Mouse (Mus musculus) forebrain, embryonic 16.5 days (tissue): ENCODE measurements around the gene Igf1r. TPM values are rescaled to one million over a fixed set of nuclear protein-coding genes. Genes with fewer than 3 reads are reported as not detected.
A peak's percentile ranks its signal among the peaks of the same experiment; 100 is the strongest.

Source experiments
- ATAC-seq: fragments of 200-750 bp; cut with Nextera tagmentation; 2 replicates; pipeline ENCODE4 v1.8.0; 2017; ENCODE audit warnings: mild to moderate bottlenecking, moderate library complexity
- H3K27ac ChIP-seq: fragments of 300-500 bp; sonication (generic); 2 replicates; pipeline ENCODE4 v1.5.1; 2014; ENCODE audit warnings: low read length, control low read depth
- H3K27me3 ChIP-seq: fragments of 300-500 bp; sonication (generic); replicated peaks from 2 replicates; pipeline ENCODE4 v1.6.1; 2014; ENCODE audit warnings: low read length; ENCODE audit not compliant: control insufficient read depth, insufficient read depth
- H3K36me3 ChIP-seq: fragments of 300-500 bp; sonication (generic); 2 replicates; pipeline ENCODE4 v1.6.1; 2014; ENCODE audit not compliant: control insufficient read depth, insufficient read depth
- H3K4me1 ChIP-seq: fragments of 300-500 bp; sonication (generic); replicated peaks from 2 replicates; pipeline ENCODE4 v1.6.1; 2014; ENCODE audit warnings: low read length; ENCODE audit not compliant: control insufficient read depth, insufficient read depth
- H3K4me2 ChIP-seq: fragments of 300-500 bp; sonication (generic); 2 replicates; pipeline ENCODE4 v1.6.1; 2014; ENCODE audit warnings: mild to moderate bottlenecking, low read length, control low read depth
- H3K4me3 ChIP-seq: fragments of 300-500 bp; sonication (generic); replicated peaks from 2 replicates; pipeline ENCODE4 v1.5.1; 2014; ENCODE audit warnings: mild to moderate bottlenecking, low read length, control low read depth
- H3K9ac ChIP-seq: fragments of 300-500 bp; sonication (generic); replicated peaks from 2 replicates; pipeline ENCODE4 v1.6.1; 2014; ENCODE audit warnings: low read depth, low read length, control low read depth
- H3K9me3 ChIP-seq: fragments of 300-500 bp; sonication (generic); 2 replicates; pipeline ENCODE4 v1.6.1; 2016; ENCODE audit warnings: low read length; ENCODE audit not compliant: control insufficient read depth
- WGBS: fragments of 180-500 bp; shearing (Covaris S2); extraction: QIAGEN DNeasy Blood & Tissue Kit; methylation state at CpG from one replicate; pipeline ENCODE4 v1.1.7; 2014; 5-methylcytosine and 5-hydroxymethylcytosine counted together
- polyA plus RNA-seq: library from polyadenylated mRNA; unstranded; fragments of >200 nt; fragmentation: Nextera tagmentation; extraction: Ambion mirVana; gene quantifications from 2 replicates; pipeline ENCODE4 v1.2.1, GENCODE M21; 2015

The Igf1r gene
- polyA plus RNA-seq, 1 experiment from 2014 or later = 27.1 TPM

DNA sequence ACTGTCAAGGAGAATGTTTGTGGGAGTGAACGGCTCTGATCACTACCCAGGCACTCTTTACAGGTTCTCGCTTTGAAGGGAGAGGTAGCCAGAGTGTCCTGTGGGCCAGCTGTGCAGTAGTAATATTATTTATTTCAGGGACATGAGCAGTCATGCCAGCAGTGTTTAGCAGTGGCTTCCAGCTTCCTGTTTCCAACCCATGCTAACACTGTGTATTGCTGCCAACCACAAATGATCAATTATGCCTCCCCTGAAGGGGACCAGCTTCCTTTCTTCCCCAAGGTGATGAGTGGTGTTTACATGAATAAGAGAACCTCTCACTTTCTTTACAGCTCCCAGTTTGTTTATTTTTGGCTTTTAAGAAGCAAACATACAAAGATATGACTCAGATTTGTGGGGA lies 28.4 kb upstream of the Igf1r start:
- Histone ChIP-seq H3K27ac (no peak overlapping the region), H3K4me3 (no peak overlapping the region), H3K9ac (no peak overlapping the region), H3K9me3 (no peaks in the 10 kb centered on the region), H3K4me1 (no peaks in the 10 kb centered on the region; the same call in 1 of the 2 replicates), H3K27me3 (no peaks in the 10 kb centered on the region), H3K36me3 (no peaks in the 10 kb centered on the region), H3K4me2 (no peak overlapping the region)
- WGBS = 55% methylated on average over 2 of the region's 2 CpGs
- ATAC-seq = no peak

DNA sequence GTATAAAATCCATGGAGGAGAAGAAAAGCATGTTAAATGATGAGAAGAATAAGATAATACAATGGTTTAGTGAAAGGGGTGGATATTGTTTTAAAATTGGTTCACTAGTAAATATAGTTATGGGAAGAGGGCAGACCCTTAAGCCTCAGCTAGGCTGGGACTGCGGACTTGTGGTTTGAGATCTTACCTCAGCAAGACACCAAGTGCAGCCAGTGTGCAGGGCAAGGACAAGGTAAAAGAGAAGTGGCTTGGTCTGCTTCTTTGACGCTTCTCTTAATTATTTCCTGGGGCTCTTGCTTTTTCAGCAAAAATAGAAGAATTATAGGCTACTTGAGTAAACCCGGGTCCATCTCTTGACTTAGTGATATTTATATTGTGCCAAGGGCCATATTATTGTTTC lies 22.5 kb upstream of the Igf1r start:
- ATAC-seq = no peak
- H3K4me1 ChIP-seq = no peaks in the 10 kb centered on the region
- WGBS = 68% methylated on average over 3 of the region's 3 CpGs

DNA sequence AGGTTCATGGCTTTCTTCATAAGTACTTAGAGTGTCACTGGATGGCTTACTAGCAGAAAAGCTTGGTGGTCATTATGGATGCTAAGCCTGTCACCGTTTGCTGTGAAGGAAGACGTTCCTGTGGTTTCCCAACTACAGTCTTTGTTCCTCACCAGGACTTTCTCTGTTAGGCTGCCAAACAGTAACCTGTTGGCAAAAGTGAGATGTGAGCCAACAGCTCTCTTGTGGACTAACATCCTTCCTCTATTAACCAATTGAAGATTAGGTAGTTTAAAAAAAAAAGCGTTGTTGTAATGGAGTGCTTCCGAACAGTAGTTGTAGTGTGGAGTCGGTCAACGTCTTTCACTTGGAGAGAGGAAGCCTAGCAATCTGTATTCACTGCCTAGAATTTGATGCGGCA lies 15.8 kb upstream of the Igf1r start:
- ATAC-seq = no peak
- 66% methylated on average over 7 of the region's 7 CpGs for WGBS
- H3K36me3 ChIP-seq = no peaks in the 10 kb centered on the region
- H3K4me2 ChIP-seq = no peak overlapping the region
- no peak overlapping the region for H3K9ac ChIP-seq
- no peaks in the 10 kb centered on the region for H3K9me3 ChIP-seq
- H3K4me3 ChIP-seq = no peak overlapping the region
- H3K27me3 ChIP-seq = no peaks in the 10 kb centered on the region
- no peaks in the 10 kb centered on the region for H3K4me1 ChIP-seq
- H3K27ac ChIP-seq = no peak overlapping the region

More for the DNA sequence above, 22.5 kb upstream of the Igf1r start:
- Histone ChIP-seq H3K36me3 (no peaks in the 10 kb centered on the region), H3K4me2 (no peak overlapping the region), H3K4me3 (no peak overlapping the region), H3K27ac (no peak overlapping the region), H3K27me3 (no peaks in the 10 kb centered on the region), H3K9me3 (no peaks in the 10 kb centered on the region), H3K9ac (no peak overlapping the region)

DNA sequence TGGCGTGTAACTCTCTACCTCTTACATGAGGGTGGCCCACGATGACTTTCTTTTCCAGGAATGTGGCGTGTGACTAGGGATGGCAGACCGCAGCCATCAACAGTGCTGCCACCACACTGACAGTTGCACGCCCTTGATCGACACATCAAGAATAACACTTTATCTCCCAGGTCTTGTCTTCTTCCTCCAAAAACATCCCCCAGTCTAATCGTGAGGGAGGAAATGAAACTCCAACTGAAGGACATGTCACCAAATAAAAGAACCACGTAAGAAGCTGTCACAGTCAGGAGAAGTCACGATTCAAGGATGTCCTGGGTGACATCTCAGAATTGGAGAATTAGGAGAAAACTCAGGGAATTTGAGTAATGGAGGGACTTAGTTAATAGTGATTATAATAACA lies 8.8 kb upstream of the Igf1r start:
- 87% methylated on average over 9 of the region's 9 CpGs for WGBS
- Histone ChIP-seq H3K27me3 (no peaks in the 10 kb centered on the region), H3K9me3 (no peaks in the 10 kb centered on the region), H3K4me1 (no peaks in the 10 kb centered on the region), H3K36me3 (no peaks in the 10 kb centered on the region), H3K4me3 (no peak overlapping the region), H3K9ac (no peak overlapping the region), H3K4me2 (no peak overlapping the region), H3K27ac (no peak overlapping the region)
- ATAC-seq = no peak

DNA sequence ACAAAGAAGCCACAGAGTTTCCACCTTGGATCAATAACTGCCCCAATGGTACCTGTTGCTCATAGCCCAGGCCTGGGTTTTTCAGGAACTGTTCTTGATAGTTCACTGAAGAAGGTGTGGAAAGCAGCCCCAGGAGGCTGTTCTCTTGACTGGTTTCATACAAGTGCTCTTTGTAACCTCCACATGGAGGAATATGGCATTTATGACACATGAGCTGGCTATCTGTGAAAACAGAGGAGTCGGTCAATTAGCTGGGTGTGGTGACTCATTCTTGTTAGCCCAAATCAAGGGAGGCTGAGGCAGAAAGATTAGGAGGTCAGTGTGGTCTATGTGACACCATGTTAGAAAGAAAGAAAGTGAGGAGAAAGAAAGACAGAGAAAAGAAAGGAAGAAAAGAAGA lies 5.7 kb upstream of the Igf1r start:
- WGBS = 83% methylated on average over 1 of the region's 1 CpGs
- Histone ChIP-seq H3K9ac (no peak overlapping the region), H3K4me1 (no peaks in the 10 kb centered on the region), H3K36me3 (no peaks in the 10 kb centered on the region), H3K4me3 (no peak overlapping the region), H3K4me2 (no peak overlapping the region), H3K27ac (no peak overlapping the region), H3K9me3 (no peaks in the 10 kb centered on the region), H3K27me3 (no peaks in the 10 kb centered on the region)
- ATAC-seq = no peak

DNA sequence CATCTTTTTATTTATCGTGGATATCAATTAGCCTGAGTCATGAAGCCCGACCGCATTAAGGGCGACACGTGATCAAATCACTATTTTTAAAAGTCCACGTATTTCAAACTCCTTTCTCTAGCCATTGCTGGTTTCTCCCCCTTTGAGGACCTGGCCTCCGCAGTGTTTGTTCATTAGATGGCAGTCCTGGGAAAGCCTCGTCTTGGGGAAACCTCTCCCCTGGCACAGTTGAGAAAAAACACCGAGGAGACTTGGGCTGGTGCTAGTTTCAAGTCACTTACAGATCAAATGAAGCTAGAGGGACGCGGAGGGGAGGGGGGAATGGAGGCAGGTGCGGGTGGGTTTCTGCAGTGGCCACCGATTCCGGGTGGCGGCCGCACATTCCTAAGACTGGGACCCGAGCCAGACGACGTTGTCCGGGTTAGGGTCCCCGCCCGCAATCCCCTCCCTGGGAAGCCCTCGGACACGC lies 2.2 kb upstream of the Igf1r start:
- WGBS = 0% methylated on average over 24 of the region's 24 CpGs
- Histone ChIP-seq H3K4me1 (peaks cover 14% of the 10 kb centered on the region), H3K36me3 (no peaks in the 10 kb centered on the region), H3K4me2 (peak overlapping the region; percentile 75), H3K4me3 (peak overlapping the region; percentile 91), H3K27me3 (no peaks in the 10 kb centered on the region), H3K27ac (peak overlapping the region; percentile 100), H3K9me3 (no peaks in the 10 kb centered on the region), H3K9ac (peak overlapping the region; percentile 83)
- ATAC-seq = peak; percentile 0; the same call in 1 of the 2 replicates

DNA sequence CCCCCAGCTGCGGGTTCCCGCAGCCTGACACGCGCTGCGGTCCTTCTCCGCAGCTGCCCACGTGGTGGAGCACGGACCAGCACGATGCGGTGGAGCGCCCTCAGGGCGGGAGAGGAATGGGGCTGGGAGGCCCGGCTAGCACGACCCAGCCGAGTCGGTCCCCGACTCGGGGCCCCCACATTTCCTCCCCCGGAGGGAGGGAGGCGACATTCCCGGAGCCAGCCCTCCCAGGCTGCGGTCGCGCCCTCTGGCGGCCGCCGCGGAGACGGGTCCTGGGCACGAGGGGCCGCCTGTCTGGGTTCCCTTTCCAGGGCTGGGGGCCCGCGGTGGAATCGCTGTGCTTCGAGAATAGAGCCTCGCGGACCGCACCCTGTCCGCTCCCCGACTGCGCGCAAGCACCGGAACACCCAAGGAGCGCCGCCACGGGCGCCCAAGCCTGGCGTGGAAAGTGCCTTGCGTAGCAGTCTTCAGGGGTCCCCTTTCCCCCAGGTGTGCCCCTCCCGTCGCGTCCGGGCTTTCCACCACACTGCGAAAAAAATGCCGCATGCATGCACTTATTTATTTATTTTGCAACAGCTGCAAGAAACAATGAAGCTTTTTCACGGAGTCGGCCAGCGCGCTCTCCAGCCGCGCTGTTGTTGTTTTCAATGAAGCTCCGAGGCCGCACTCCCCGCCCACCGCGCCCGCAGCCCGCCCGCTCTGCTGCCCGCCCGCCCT lies 1.7 kb upstream of the Igf1r start:
- H3K36me3 ChIP-seq = no peaks in the 10 kb centered on the region
- H3K4me3 ChIP-seq = peak overlapping the region; percentile 91
- no peaks in the 10 kb centered on the region for H3K27me3 ChIP-seq
- H3K27ac ChIP-seq = peak overlapping the region; percentile 100
- peak; percentile 72 for ATAC-seq
- peaks cover 19% of the 10 kb centered on the region for H3K4me1 ChIP-seq
- under 1% methylated on average over 68 of the region's 71 CpGs for WGBS
- H3K4me2 ChIP-seq = peak overlapping the region; percentile 75
- no peaks in the 10 kb centered on the region for H3K9me3 ChIP-seq
- peak overlapping the region; percentile 83 for H3K9ac ChIP-seq

DNA sequence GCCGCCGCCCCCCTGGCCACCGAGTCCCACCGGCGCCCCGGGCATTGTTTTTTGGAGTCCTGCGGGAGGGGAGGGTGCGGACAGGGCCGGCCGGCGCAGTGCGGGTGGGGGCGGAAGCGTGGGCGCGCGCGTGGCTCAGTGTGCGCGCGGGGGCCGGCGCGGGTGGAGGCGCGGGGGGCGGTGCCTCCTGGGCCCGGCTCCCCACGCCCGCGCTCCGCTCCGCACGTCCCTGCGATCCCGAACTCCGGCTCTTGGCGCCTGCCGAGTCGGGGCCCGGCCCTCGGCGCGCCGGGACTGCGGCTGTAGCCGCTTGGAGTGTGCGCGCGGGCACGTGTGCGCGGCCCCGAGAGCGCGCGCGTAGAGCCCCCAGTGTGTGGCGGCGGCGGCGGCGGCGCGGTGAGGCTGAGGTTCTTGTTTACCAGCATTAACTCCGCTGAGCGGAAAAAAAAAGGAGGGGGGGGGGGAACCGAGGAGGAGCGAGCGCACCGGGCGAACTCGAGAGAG lies 1.0 kb upstream of the Igf1r start:
- ATAC-seq = peak; percentile 84
- no peaks in the 10 kb centered on the region for H3K27me3 ChIP-seq
- H3K4me2 ChIP-seq = peak overlapping the region; percentile 99
- under 1% methylated on average over 58 of the region's 73 CpGs for WGBS
- H3K4me3 ChIP-seq = peak overlapping the region; percentile 91
- no peaks in the 10 kb centered on the region for H3K36me3 ChIP-seq
- H3K9me3 ChIP-seq = no peaks in the 10 kb centered on the region
- H3K4me1 ChIP-seq = peaks cover 22% of the 10 kb centered on the region
- H3K9ac ChIP-seq = peak overlapping the region; percentile 98
- H3K27ac ChIP-seq = peak overlapping the region; percentile 100

DNA sequence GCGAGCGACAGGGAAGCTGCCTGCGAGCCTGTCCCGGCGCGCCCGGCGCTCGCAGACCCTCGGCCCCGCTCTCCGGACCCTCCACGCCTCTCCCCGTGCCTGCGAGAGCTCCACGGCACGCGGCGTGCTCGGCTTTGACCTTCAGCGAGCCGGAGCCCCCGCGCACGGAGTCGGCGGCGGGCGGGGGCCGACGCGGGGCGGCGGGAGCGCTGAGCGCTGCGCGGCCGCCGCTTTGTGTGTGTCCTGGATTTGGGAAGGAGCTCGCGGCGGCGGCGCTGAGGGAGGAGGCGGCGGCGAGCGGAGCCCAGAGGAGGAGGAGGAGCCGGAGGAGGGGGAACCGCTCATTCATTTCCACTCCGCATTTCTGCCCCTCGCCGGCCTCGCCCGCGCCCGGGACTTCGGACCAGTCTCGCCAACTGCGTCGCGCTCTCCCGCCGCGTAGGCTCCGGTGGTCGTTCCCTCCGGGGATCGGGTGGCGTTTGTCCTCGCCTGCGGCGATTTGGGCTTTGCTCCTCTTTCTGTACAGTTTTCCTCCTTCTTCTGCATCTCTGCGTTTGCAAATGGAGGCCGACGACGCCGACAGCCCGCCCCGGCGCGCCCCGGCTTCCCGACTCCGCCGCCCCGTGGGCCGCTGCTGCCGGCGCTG lies 468 bp upstream of the Igf1r start:
- Histone ChIP-seq H3K36me3 (no peaks in the 10 kb centered on the region), H3K4me3 (peak overlapping the region; percentile 91), H3K27me3 (no peaks in the 10 kb centered on the region), H3K27ac (peak overlapping the region; percentile 100), H3K4me2 (peak overlapping the region; percentile 99), H3K9ac (peak overlapping the region; percentile 98), H3K4me1 (peaks cover 26% of the 10 kb centered on the region), H3K9me3 (no peaks in the 10 kb centered on the region)
- WGBS = 0% methylated on average over 68 of the region's 91 CpGs
- peak; percentile 67 for ATAC-seq
